Mouse (Mus musculus): ENCODE data around the gene Gm49450. TPM values are rescaled to one million over a fixed set of nuclear protein-coding genes. Genes with fewer than 3 reads are reported as not detected.
"Not testable (repeated sequence)": the region's sequence is repeated elsewhere in the genome, so short reads cannot be mapped to it uniquely, and the experiment has no call there.

Gene Gm49450
- total and polyA plus RNA-seq, 2 experiments from 2014 or later, result 78.3 TPM; not detected in 1

- ATAC-seq (ENCODE audit: insufficient read depth, low read depth) (no peak), DNase-seq (ENCODE audit: low spot score) (no peak)
- Histone ChIP-seq H3K36me3 (replicated peaks; ENCODE audit: control insufficient read depth, insufficient read depth, low read length) (0 out of 2 replicates have a peak, but pooled peaks cover 3% of the 10 kb centered on the region), H3K27ac (ENCODE audit: low read depth) (no peak overlapping the region), H3K9ac (replicated peaks; ENCODE audit: low read depth, low read length) (no peak overlapping the region), H3K4me3 (ENCODE audit: low read depth, low read length) (no peak overlapping the region), H3K4me1 (ENCODE audit: control insufficient read depth, insufficient read depth) (no peaks in the 10 kb centered on the region), H3K4me2 (ENCODE audit: low read depth, low read length) (no peak overlapping the region), H3K9me3 (replicated peaks; ENCODE audit: control insufficient read depth, low read length) (no peaks in the 10 kb centered on the region), H3K27me3 (ENCODE audit: control insufficient read depth, insufficient read depth, low read length) (no peaks in the 10 kb centered on the region)
- WGBS, result 72% methylated on average over 2 of the region's 2 CpGs
- TF ChIP-seq CTCF (IDR thresholded peaks at IDR 0.05; ENCODE audit: low read depth) (no peak), EP300 (IDR thresholded peaks at IDR 0.05; ENCODE audit: low read depth) (no peak)
Observed at GRCm38 (mm10) chr15:98923031-98923537, 30.3 kb downstream of the Gm49450 start.

GRCm38 (mm10) chr15:98922581-98922980 lies 30.8 kb downstream of the Gm49450 start:
- Histone ChIP-seq H3K27me3 (ENCODE audit: control insufficient read depth, insufficient read depth, low read length) (no peaks in the 10 kb centered on the region), H3K4me1 (ENCODE audit: control insufficient read depth, insufficient read depth) (no peaks in the 10 kb centered on the region), H3K36me3 (replicated peaks; ENCODE audit: control insufficient read depth, insufficient read depth, low read length) (0 out of 2 replicates have a peak, but pooled peaks cover 3% of the 10 kb centered on the region), H3K4me3 (ENCODE audit: low read depth, low read length) (no peak overlapping the region), H3K27ac (ENCODE audit: low read depth) (no peak overlapping the region), H3K4me2 (ENCODE audit: low read depth, low read length) (no peak overlapping the region), H3K9ac (replicated peaks; ENCODE audit: low read depth, low read length) (no peak overlapping the region), H3K9me3 (replicated peaks; ENCODE audit: control insufficient read depth, low read length) (no peaks in the 10 kb centered on the region)
- DNase-seq (ENCODE audit: low spot score) (no peak), ATAC-seq (ENCODE audit: insufficient read depth, low read depth) (no peak)
- 26% methylated on average over 3 of the region's 3 CpGs for WGBS
- TF ChIP-seq CTCF (IDR thresholded peaks at IDR 0.05; ENCODE audit: low read depth), result no peak
- TF ChIP-seq EP300 (IDR thresholded peaks at IDR 0.05; ENCODE audit: low read depth), result no peak

GRCm38 (mm10) chr15:98921510-98921909 lies 31.8 kb downstream of the Gm49450 start:
- Histone ChIP-seq H3K27ac (ENCODE audit: low read depth) (no peak overlapping the region), H3K27me3 (ENCODE audit: control insufficient read depth, insufficient read depth, low read length) (no peaks in the 10 kb centered on the region), H3K36me3 (replicated peaks; ENCODE audit: control insufficient read depth, insufficient read depth, low read length) (0 out of 2 replicates have a peak, but pooled peaks cover 3% of the 10 kb centered on the region), H3K4me2 (ENCODE audit: low read depth, low read length) (no peak overlapping the region), H3K9me3 (replicated peaks; ENCODE audit: control insufficient read depth, low read length) (no peaks in the 10 kb centered on the region), H3K9ac (replicated peaks; ENCODE audit: low read depth, low read length) (no peak overlapping the region), H3K4me3 (ENCODE audit: low read depth, low read length) (no peak overlapping the region), H3K4me1 (ENCODE audit: control insufficient read depth, insufficient read depth) (peaks cover 4% of the 10 kb centered on the region)
- ATAC-seq (ENCODE audit: insufficient read depth, low read depth), result no peak
- DNase-seq (ENCODE audit: low spot score), result no peak
- TF ChIP-seq CTCF (IDR thresholded peaks at IDR 0.05; ENCODE audit: low read depth) (no peak), EP300 (IDR thresholded peaks at IDR 0.05; ENCODE audit: low read depth) (no peak)
- WGBS, result 87% methylated on average over 5 of the region's 5 CpGs

GRCm38 (mm10) chr15:98918499-98918895 lies 34.9 kb downstream of the Gm49450 start:
- ATAC-seq (ENCODE audit: insufficient read depth, low read depth); H3K27me3 ChIP-seq (ENCODE audit: control insufficient read depth, insufficient read depth, low read length); DNase-seq (ENCODE audit: low spot score); H3K9me3 ChIP-seq (replicated peaks; ENCODE audit: control insufficient read depth, low read length): not testable (repeated sequence)
- Histone ChIP-seq H3K27ac (ENCODE audit: low read depth) (peak overlapping the region; percentile 66), H3K4me1 (ENCODE audit: control insufficient read depth, insufficient read depth) (peaks cover 12% of the 10 kb centered on the region), H3K4me2 (ENCODE audit: low read depth, low read length) (peak overlapping the region; percentile 60), H3K36me3 (replicated peaks; ENCODE audit: control insufficient read depth, insufficient read depth, low read length) (peaks cover 20% of the 10 kb centered on the region), H3K4me3 (ENCODE audit: low read depth, low read length) (peak overlapping the region; percentile 95), H3K9ac (replicated peaks; ENCODE audit: low read depth, low read length) (peak overlapping the region; percentile 26; the same call in 1 of the 2 replicates)
- 19% methylated on average over 8 of the region's 8 CpGs for WGBS

GRCm38 (mm10) chr15:98917538-98918498 lies 35.5 kb downstream of the Gm49450 start, which contains the start of gene Lmbr1l:
TSS of gene Lmbr1l (minus strand) at chr15:98918231.
- Histone ChIP-seq H3K27me3 (ENCODE audit: control insufficient read depth, insufficient read depth, low read length) (no peaks in the 10 kb centered on the region), H3K9me3 (replicated peaks; ENCODE audit: control insufficient read depth, low read length) (no peaks in the 10 kb centered on the region), H3K9ac (replicated peaks; ENCODE audit: low read depth, low read length) (peak within 1 kb of the TSS; percentile 87), H3K4me1 (ENCODE audit: control insufficient read depth, insufficient read depth) (peaks cover 12% of the 10 kb centered on the region), H3K36me3 (replicated peaks; ENCODE audit: control insufficient read depth, insufficient read depth, low read length) (peaks cover 26% of the 10 kb centered on the region), H3K4me3 (ENCODE audit: low read depth, low read length) (peak within 1 kb of the TSS; percentile 95), H3K4me2 (ENCODE audit: low read depth, low read length) (peak within 1 kb of the TSS; percentile 94), H3K27ac (ENCODE audit: low read depth) (peak within 1 kb of the TSS; percentile 97)
- ATAC-seq (ENCODE audit: insufficient read depth, low read depth) (peak; percentile 96), DNase-seq (ENCODE audit: low spot score) (peak; percentile 99)
- under 1% methylated on average over 77 of the region's 82 CpGs for whole genome bisulfite sequencing
- TF ChIP-seq EP300 (IDR thresholded peaks at IDR 0.05; ENCODE audit: low read depth), result peak; percentile 34; the same call in 1 of the 2 replicates
- no peak for TF ChIP-seq CTCF (IDR thresholded peaks at IDR 0.05; ENCODE audit: low read depth)

Measured in heart, postnatal 0 days (tissue).